Mouse (Mus musculus): ENCODE results near the gene Fam160a1. TPM values are rescaled to one million over a fixed set of nuclear protein-coding genes. Genes with fewer than 3 reads are reported as not detected.

The Fam160a1 gene
- total RNA-seq, 2 experiments from 2014 or later = 3.5 to 4.2 TPM

GRCm38 (mm10) chr3:85827815-85828214, 10.7 kb upstream of the Fam160a1 start:
- no peak for DNase-seq (ENCODE audit: low spot score in 2 of 2)

GRCm38 (mm10) chr3:85827283-85827682, 10.2 kb upstream of the Fam160a1 start:
- no peak for DNase-seq (ENCODE audit: low spot score in 2 of 2)

- no peak for DNase-seq (ENCODE audit: low spot score in 2 of 2)
Observed at GRCm38 (mm10) chr3:85820839-85821548, 3.9 kb upstream of the Fam160a1 start.

GRCm38 (mm10) chr3:85819319-85819718, 2.2 kb upstream of the Fam160a1 start:
- no peak for DNase-seq (ENCODE audit: low spot score in 2 of 2)

GRCm38 (mm10) chr3:85814241-85814640, 2.9 kb downstream of the Fam160a1 start:
- no peak for DNase-seq (ENCODE audit: low spot score in 2 of 2)

- DNase-seq (ENCODE audit: low spot score in 2 of 2) = no peak
Observed at GRCm38 (mm10) chr3:85813101-85814014, 3.7 kb downstream of the Fam160a1 start.

- no peak for DNase-seq (ENCODE audit: low spot score in 2 of 2)
Observed at GRCm38 (mm10) chr3:85812010-85812409, 5.1 kb downstream of the Fam160a1 start.

- DNase-seq (ENCODE audit: low spot score in 2 of 2) = no peak
Observed at GRCm38 (mm10) chr3:85793166-85793565, 23.9 kb downstream of the Fam160a1 start.

GRCm38 (mm10) chr3:85789748-85790147, 27.3 kb downstream of the Fam160a1 start:
- no peak for DNase-seq (ENCODE audit: low spot score in 2 of 2)

GRCm38 (mm10) chr3:85786501-85786900, 30.6 kb downstream of the Fam160a1 start:
- DNase-seq (ENCODE audit: low spot score in 2 of 2) = no peak

- DNase-seq (ENCODE audit: low spot score in 2 of 2) = no peak
Observed at GRCm38 (mm10) chr3:85780906-85781305, 36.2 kb downstream of the Fam160a1 start.

- no peak for DNase-seq (ENCODE audit: low spot score in 2 of 2)
Observed at GRCm38 (mm10) chr3:85780332-85780731, 36.8 kb downstream of the Fam160a1 start.

GRCm38 (mm10) chr3:85777841-85778240, 39.2 kb downstream of the Fam160a1 start:
- no peak for DNase-seq (ENCODE audit: low spot score in 2 of 2)

GRCm38 (mm10) chr3:85777356-85777755, 39.7 kb downstream of the Fam160a1 start:
- DNase-seq (ENCODE audit: low spot score in 2 of 2) = no peak

- DNase-seq (ENCODE audit: low spot score in 2 of 2) = no peak
Observed at GRCm38 (mm10) chr3:85776707-85777106, 40.4 kb downstream of the Fam160a1 start.

- DNase-seq (ENCODE audit: low spot score in 2 of 2) = no peak
Observed at GRCm38 (mm10) chr3:85776126-85776525, 41.0 kb downstream of the Fam160a1 start.

GRCm38 (mm10) chr3:85773886-85774285, 43.2 kb downstream of the Fam160a1 start:
- DNase-seq (ENCODE audit: low spot score in 2 of 2) = no peak

- DNase-seq (ENCODE audit: low spot score in 2 of 2) = no peak
Observed at GRCm38 (mm10) chr3:85773425-85773824, 43.7 kb downstream of the Fam160a1 start.

- DNase-seq (ENCODE audit: low spot score in 2 of 2) = no peak
Observed at GRCm38 (mm10) chr3:85764937-85765337, 52.2 kb downstream of the Fam160a1 start.

- no peak for DNase-seq (ENCODE audit: low spot score in 2 of 2)
Observed at GRCm38 (mm10) chr3:85764008-85764834, 52.9 kb downstream of the Fam160a1 start.

- no peak for DNase-seq (ENCODE audit: low spot score in 2 of 2)
Observed at GRCm38 (mm10) chr3:85757944-85758343, 59.1 kb downstream of the Fam160a1 start.
